Mouse (Mus musculus): Measurements from ENCODE around the gene Epn1. TPM values are rescaled to one million over a fixed set of nuclear protein-coding genes. Genes with fewer than 3 reads are reported as not detected.
"Not testable (repeated sequence)": the region's sequence is repeated elsewhere in the genome, so short reads cannot be mapped to it uniquely, and the experiment has no call there.

Epn1 gene
- polyA plus RNA-seq, 1 experiment from 2014 or later, result 80.1 TPM

- Histone ChIP-seq H3K4me1 (replicated peaks) (peaks cover 57% of the 10 kb centered on the region), H3K9me3 (no peaks in the 10 kb centered on the region), H3K9ac (replicated peaks) (peak overlapping the region; percentile 81), H3K36me3 (no peaks in the 10 kb centered on the region), H3K27ac (peak overlapping the region; percentile 99), H3K27me3 (peaks cover 35% of the 10 kb centered on the region), H3K4me3 (replicated peaks) (peak overlapping the region; percentile 65), H3K4me2 (replicated peaks) (peak overlapping the region; percentile 89)
- 5% methylated on average over 27 of the region's 27 CpGs for WGBS
- peak; percentile 14 for ATAC-seq
Observed at GRCm38 (mm10) chr7:5060239-5060731, 19.8 kb upstream of the Epn1 start.

- under 1% methylated on average over 60 of the region's 60 CpGs for WGBS
Observed at GRCm38 (mm10) chr7:5060944-5061773, 18.9 kb upstream of the Epn1 start.

GRCm38 (mm10) chr7:5061774-5062359 is 18.2 kb upstream of the Epn1 start, which contains the start of gene U2af2:
U2af2 (plus strand) TSS chr7:5062143.
- Histone ChIP-seq H3K36me3 (peaks cover 11% of the 10 kb centered on the region), H3K4me3 (replicated peaks) (peak within 1 kb of the TSS; percentile 65)
- ATAC-seq, result peak; percentile 73

More at GRCm38 (mm10) chr7:5060944-5061773, 18.9 kb upstream of the Epn1 start:
- peaks cover 26% of the 10 kb centered on the region for H3K27me3 ChIP-seq
- H3K36me3 ChIP-seq, result 0 out of 2 replicates have a peak, but pooled peaks cover 5% of the 10 kb centered on the region
- H3K9me3 ChIP-seq, result no peaks in the 10 kb centered on the region
- peaks cover 66% of the 10 kb centered on the region for H3K4me1 ChIP-seq (replicated peaks)
- peak; percentile 88 for ATAC-seq
- peak overlapping the region; percentile 81 for H3K9ac ChIP-seq (replicated peaks)
- peak overlapping the region; percentile 65 for H3K4me3 ChIP-seq (replicated peaks)
- peak overlapping the region; percentile 89 for H3K4me2 ChIP-seq (replicated peaks)
- H3K27ac ChIP-seq, result peak overlapping the region; percentile 99

GRCm38 (mm10) chr7:5062360-5063001 is 17.6 kb upstream of the Epn1 start:
- Histone ChIP-seq H3K9ac (replicated peaks) (peak overlapping the region; percentile 76), H3K27ac (peak overlapping the region; percentile 99), H3K27me3 (peaks cover 13% of the 10 kb centered on the region), H3K4me1 (replicated peaks) (peaks cover 58% of the 10 kb centered on the region), H3K4me3 (replicated peaks) (peak overlapping the region; percentile 65), H3K4me2 (replicated peaks) (peak overlapping the region; percentile 89), H3K36me3 (peaks cover 17% of the 10 kb centered on the region), H3K9me3 (no peaks in the 10 kb centered on the region)
- under 1% methylated on average over 49 of the region's 51 CpGs for WGBS
- no peak; the same call in 1 of the 2 replicates for ATAC-seq

More at GRCm38 (mm10) chr7:5061774-5062359, 18.2 kb upstream of the Epn1 start, which contains the start of gene U2af2:
- peak within 1 kb of the TSS; percentile 89 for H3K4me2 ChIP-seq (replicated peaks)
- H3K27me3 ChIP-seq, result peaks cover 20% of the 10 kb centered on the region
- peak within 1 kb of the TSS; percentile 99 for H3K27ac ChIP-seq
- under 1% methylated on average over 65 of the region's 65 CpGs for WGBS
- H3K9me3 ChIP-seq, result no peaks in the 10 kb centered on the region
- peak within 1 kb of the TSS; percentile 81 for H3K9ac ChIP-seq (replicated peaks)
- peaks cover 64% of the 10 kb centered on the region for H3K4me1 ChIP-seq (replicated peaks)

- Histone ChIP-seq H3K36me3 (peaks cover 41% of the 10 kb centered on the region), H3K4me1 (replicated peaks) (peaks cover 43% of the 10 kb centered on the region), H3K9ac (replicated peaks) (no peak overlapping the region), H3K4me3 (replicated peaks) (no peak overlapping the region), H3K4me2 (replicated peaks) (no peak overlapping the region; the same call in 1 of the 2 replicates), H3K27me3 (no peaks in the 10 kb centered on the region), H3K9me3 (no peaks in the 10 kb centered on the region), H3K27ac (no peak overlapping the region)
- ATAC-seq, result no peak
- WGBS, result 93% methylated on average over 6 of the region's 6 CpGs
Observed at GRCm38 (mm10) chr7:5064886-5065285, 15.1 kb upstream of the Epn1 start.

GRCm38 (mm10) chr7:5073586-5073985 is 6.4 kb upstream of the Epn1 start:
- 93% methylated on average over 1 of the region's 1 CpGs for WGBS
- H3K27ac ChIP-seq, result no peak overlapping the region
- no peaks in the 10 kb centered on the region for H3K27me3 ChIP-seq
- H3K9ac ChIP-seq (replicated peaks), result no peak overlapping the region
- ATAC-seq, result no peak
- H3K4me1 ChIP-seq (replicated peaks), result no peaks in the 10 kb centered on the region
- H3K36me3 ChIP-seq, result peaks cover 96% of the 10 kb centered on the region
- no peaks in the 10 kb centered on the region for H3K9me3 ChIP-seq
- no peak overlapping the region for H3K4me3 ChIP-seq (replicated peaks)
- H3K4me2 ChIP-seq (replicated peaks), result no peak overlapping the region

- no peak overlapping the region for H3K9ac ChIP-seq (replicated peaks)
- peaks cover 3% of the 10 kb centered on the region for H3K4me1 ChIP-seq (replicated peaks)
- ATAC-seq, result no peak
- 97% methylated on average over 5 of the region's 5 CpGs for WGBS
- H3K27ac ChIP-seq, result no peak overlapping the region
- no peaks in the 10 kb centered on the region for H3K9me3 ChIP-seq
- no peak overlapping the region for H3K4me3 ChIP-seq (replicated peaks)
- peaks cover 88% of the 10 kb centered on the region for H3K36me3 ChIP-seq
- no peak overlapping the region for H3K4me2 ChIP-seq (replicated peaks)
- H3K27me3 ChIP-seq, result no peaks in the 10 kb centered on the region
Observed at GRCm38 (mm10) chr7:5074984-5075383, 5.1 kb upstream of the Epn1 start.

GRCm38 (mm10) chr7:5076931-5077330 is 3.1 kb upstream of the Epn1 start:
- H3K9ac ChIP-seq (replicated peaks), result no peak overlapping the region
- H3K9me3 ChIP-seq, result no peaks in the 10 kb centered on the region
- H3K27ac ChIP-seq, result no peak overlapping the region
- no peak overlapping the region for H3K4me3 ChIP-seq (replicated peaks)
- WGBS, result 88% methylated on average over 2 of the region's 2 CpGs
- H3K27me3 ChIP-seq, result no peaks in the 10 kb centered on the region
- H3K4me2 ChIP-seq (replicated peaks), result no peak overlapping the region
- ATAC-seq, result no peak
- H3K4me1 ChIP-seq (replicated peaks), result peaks cover 17% of the 10 kb centered on the region
- H3K36me3 ChIP-seq, result peaks cover 69% of the 10 kb centered on the region

- peak overlapping the region; percentile 95 for H3K4me2 ChIP-seq (replicated peaks)
- peaks cover 57% of the 10 kb centered on the region for H3K36me3 ChIP-seq
- H3K4me1 ChIP-seq (replicated peaks), result peaks cover 25% of the 10 kb centered on the region
- H3K27me3 ChIP-seq, H3K9me3 ChIP-seq: not testable (repeated sequence)
- 55% methylated on average over 11 of the region's 13 CpGs for WGBS
- H3K27ac ChIP-seq, result peak overlapping the region; percentile 90
- peak; percentile 57 for ATAC-seq
- H3K9ac ChIP-seq (replicated peaks), result peak overlapping the region; percentile 96; the same call in 1 of the 2 replicates
- H3K4me3 ChIP-seq (replicated peaks), result peak overlapping the region; percentile 98
Observed at GRCm38 (mm10) chr7:5079365-5080009, 548 bp upstream of the Epn1 start.

GRCm38 (mm10) chr7:5080815-5081214 is 780 bp downstream of the Epn1 start:
- ATAC-seq, result no peak
- 20% methylated on average over 6 of the region's 6 CpGs for WGBS
- no peaks in the 10 kb centered on the region for H3K27me3 ChIP-seq
- H3K9ac ChIP-seq (replicated peaks), result peak overlapping the region; percentile 96
- peak overlapping the region; percentile 90; the same call in 1 of the 2 replicates for H3K27ac ChIP-seq
- peaks cover 28% of the 10 kb centered on the region for H3K4me1 ChIP-seq (replicated peaks)
- no peaks in the 10 kb centered on the region for H3K9me3 ChIP-seq
- H3K4me2 ChIP-seq (replicated peaks), result peak overlapping the region; percentile 95
- peaks cover 53% of the 10 kb centered on the region for H3K36me3 ChIP-seq
- peak overlapping the region; percentile 98 for H3K4me3 ChIP-seq (replicated peaks)

- Histone ChIP-seq H3K36me3 (peaks cover 54% of the 10 kb centered on the region), H3K27ac (no peak overlapping the region), H3K4me3 (replicated peaks) (peak overlapping the region; percentile 98), H3K9me3 (no peaks in the 10 kb centered on the region), H3K27me3 (no peaks in the 10 kb centered on the region), H3K9ac (replicated peaks) (peak overlapping the region; percentile 96), H3K4me2 (replicated peaks) (peak overlapping the region; percentile 95), H3K4me1 (replicated peaks) (peaks cover 28% of the 10 kb centered on the region)
- no peak for ATAC-seq
- WGBS, result 75% methylated on average over 6 of the region's 6 CpGs
Observed at GRCm38 (mm10) chr7:5081241-5081640, 1.2 kb downstream of the Epn1 start.
